Mouse (Mus musculus) spleen, postnatal 14 days (tissue): ENCODE data around the gene Prune2.

Experiments
- DNase-seq, 2 experiments: peaks; one replicate each; pipeline ENCODE4 v3.0.0; 2021 to 2022; ENCODE audit warnings: low spot score in 2 of 2

Gene Prune2

DNA sequence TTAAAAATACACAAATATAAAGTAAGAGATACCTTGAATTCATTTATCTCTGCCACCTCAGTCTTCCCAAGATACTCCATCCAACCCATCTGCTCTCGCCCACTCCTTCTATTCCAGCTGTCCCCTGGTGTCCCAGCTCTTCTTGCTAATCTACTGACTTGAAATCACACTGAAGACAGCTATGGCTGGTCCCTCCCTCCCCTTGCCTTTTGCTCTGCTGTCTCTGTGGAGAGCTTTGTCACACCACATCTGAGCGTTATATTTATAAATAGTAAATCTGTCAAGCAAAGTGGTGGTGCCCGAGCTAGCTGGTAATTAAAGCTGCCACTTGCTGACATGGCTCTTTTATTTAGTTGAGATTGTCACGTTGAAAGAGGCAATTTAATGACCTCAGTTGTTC lies 224.6 kb downstream of the Prune2 start:
- no peak for DNase-seq

GRCm38 (mm10) chr19:17194730-17195129 lies 238.8 kb downstream of the Prune2 start:
- no peak for DNase-seq

- no peak for DNase-seq
Measured at GRCm38 (mm10) chr19:17199059-17199458, 243.1 kb downstream of the Prune2 start.

DNA sequence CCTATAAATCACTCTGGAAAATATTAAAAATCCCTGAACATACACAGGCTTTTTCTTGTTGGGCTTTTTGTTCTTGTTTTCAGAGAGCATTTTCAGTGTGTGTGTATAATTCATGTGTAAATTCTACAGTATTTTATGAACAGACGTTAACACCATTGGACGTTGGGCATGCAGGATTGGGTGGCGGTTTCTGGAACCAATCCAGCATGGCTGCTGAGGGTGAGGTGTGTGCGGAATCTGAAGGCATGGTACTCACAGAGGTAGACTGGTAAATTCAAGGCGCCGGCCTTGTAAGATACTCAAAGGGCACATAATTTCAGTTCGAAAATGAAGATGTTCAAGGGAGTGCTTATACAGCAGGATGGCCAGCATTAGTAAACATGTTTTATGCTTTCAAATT lies 251.2 kb downstream of the Prune2 start:
- no peak for DNase-seq

DNA sequence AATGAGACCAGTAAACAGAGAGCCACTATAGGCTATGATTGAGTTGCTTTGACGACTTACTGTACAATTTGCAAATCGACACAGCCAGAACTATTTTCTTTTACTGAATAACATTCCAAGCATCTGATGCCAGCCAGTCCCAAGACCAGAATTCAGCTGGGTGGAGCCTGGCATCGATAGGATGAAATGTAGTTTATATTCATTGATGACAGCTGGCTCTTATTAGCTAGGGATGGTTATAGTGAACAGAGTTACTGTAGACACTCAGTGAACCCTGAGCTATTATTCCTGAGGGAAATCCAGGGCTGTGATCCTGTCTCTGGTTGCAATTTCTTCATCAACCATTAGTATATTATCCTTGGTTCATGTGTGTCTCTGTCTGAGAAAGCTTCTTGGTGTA lies 254.6 kb downstream of the Prune2 start:
- no peak for DNase-seq

DNA sequence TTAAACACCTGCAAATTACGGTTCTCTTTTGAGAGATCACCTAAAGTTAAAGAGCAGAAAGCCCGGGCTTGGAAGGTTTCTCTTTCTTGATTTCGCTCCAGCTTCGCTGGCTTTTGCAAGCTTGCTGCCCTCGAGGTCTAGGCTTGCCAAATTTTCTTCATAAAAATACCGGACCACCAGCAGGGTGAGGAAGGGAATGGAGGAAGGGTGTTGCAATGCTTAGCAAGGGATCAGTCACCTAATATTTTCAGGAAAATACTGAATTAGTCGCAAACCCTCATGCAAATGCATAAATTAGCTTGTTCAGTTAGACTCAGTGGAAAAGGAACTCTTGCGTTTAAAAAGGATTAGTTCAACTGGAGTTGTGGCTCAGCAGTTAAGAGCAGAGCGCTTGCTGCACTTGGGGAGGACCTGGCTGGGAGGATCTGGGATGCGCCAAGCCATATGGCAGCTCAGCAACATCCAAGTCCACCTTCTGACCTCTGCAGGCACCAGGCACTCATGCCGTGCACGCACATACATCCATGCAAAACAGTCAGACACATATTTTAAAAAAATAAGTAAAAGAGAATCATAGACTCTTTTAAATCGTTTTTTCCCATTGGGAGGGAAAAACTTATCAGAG lies 259.1 kb downstream of the Prune2 start:
- DNase-seq: no peak

DNA sequence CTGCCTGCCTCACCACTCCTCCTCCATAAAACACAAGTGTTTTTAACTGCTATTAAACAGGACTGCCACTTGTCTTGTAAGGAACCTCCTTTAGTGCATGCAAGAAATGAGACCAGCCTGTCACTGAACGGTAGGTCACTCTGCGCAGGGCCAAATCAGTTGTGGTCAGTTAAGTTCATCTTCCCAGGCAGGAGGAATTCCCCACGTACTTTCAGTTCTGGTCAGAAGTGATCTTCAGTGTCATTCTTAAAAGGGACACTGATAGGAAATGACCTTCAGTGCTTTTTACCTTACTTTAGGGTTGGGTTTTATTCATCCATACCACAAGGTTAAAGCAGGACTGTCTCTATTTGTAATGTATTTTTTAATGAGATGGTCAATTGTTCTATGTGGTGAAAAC lies 262.3 kb downstream of the Prune2 start:
- DNase-seq: no peak

- no peak for DNase-seq
Measured at GRCm38 (mm10) chr19:17223801-17224200, 267.9 kb downstream of the Prune2 start.

DNA sequence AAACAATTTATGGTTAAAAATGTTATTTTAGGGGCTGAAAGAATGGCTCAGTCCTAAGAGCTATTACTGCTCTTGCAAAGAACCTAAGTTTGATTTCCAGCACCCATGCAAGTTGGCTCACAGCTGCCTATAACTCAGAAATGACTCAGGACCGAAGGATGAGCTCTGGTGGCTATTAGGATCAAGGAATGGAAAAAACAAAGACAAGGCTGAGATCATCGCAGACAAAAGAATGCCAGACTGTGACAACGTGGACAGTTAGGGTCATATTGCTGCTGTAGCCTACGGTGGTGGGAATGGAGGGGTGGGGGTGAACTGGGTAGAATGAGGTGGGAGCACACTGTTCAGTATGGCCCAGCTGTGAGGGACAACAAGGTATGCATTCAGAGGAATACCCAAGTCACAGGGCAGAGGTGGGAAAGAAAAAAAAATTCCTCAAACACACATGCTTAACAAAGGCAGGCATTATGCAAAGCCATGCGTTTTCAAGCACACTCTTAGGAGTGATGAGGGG lies 269.7 kb downstream of the Prune2 start:
- DNase-seq: no peak

DNA sequence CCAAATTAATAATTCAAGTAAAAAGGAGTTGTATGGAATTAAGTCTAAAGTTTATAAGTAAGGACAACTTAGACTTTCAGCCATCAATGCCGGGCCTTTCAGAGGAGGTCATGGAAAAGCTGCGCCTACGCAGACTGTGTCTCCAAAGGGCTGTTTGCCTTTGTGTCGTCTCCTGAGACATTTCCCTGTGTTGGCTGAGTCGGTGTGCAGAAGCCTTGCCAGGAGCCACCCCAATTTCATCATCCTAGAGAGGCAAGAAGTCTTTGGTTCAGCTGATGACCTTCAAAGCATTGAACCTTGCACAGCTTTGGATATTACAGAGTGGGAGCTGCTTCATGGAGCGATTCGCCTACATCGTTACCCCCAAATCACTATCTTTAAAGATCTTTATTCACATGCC lies 270.2 kb downstream of the Prune2 start:
- no peak for DNase-seq

DNA sequence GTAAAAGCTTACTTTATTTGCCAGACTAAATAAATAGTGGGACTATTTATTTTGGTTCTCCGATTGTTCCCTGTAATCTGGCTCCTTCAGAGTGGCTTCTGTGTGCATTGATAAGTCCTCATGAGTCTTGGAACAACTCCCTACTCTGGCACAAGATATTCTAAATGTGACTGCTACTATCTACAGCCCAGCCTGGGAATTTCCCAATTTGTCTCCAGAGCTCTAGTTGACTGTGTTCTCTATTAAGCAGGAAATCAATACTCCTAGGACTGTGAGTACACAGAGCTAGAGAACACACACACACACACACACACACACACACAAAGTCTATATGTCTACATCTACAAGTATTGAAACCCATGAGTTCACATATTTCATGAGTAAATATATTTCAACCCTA lies 274.1 kb downstream of the Prune2 start:
- no peak for DNase-seq

DNA sequence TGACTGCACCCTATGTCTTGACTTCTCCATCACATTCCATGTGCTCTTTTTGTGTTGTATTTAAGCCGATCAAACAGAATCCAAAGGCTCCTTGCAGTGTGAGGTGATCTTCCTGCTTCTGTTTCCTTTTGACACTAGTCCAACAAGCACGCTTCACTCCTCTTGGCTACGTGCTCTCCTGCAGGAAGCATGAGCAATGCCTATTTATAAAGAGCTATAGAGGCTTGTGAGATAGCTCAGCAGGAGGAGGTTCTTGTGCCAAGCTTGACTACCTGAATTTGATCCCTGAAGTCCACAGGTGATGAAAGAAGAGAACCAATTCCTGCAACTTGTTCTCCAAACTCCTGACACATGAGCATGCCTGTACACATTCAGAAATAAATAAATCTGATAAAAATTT lies 282.6 kb downstream of the Prune2 start:
- DNase-seq: no peak

DNA sequence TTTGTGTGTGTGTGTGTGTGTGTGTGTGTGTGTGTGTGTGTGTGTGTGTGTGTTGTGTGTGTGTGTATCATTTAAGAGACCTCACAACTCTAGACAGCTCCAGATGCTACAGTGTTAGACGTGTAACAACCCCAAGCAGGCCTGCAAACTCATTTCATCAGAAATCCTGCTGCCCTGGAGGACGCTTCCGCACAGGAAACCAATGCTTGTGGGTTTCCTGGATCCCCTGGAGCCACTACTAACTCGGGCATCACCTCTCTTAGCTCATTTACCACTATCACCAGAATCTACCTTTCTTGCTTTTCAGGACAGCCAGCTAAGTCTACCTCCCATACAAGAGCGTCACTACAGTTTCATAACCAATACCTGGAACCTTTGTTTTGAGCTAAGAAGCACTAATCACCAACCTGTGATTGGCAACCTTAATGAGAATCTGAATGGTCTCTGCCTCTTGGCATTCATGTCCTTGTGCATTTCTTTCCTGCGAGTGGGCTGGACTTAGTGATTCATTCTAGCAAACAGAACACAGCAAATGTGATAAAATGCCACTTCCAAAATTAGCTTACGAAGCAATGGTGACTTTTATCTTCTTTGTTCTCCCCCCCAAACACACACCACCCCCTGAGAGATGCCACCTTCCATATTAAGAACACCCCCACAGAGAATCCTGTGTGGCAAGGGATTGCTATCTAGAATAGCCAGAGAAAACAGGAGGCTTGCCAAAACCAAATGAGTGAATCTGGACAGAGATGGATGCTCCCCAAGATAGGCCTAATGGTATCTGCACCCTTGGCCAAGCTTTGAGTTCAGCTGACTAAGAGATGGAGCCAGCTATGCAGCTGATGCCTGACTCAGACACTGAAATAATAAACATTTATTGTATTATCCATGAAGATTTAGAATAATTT lies 284.5 kb downstream of the Prune2 start:
- DNase-seq: no peak

DNA sequence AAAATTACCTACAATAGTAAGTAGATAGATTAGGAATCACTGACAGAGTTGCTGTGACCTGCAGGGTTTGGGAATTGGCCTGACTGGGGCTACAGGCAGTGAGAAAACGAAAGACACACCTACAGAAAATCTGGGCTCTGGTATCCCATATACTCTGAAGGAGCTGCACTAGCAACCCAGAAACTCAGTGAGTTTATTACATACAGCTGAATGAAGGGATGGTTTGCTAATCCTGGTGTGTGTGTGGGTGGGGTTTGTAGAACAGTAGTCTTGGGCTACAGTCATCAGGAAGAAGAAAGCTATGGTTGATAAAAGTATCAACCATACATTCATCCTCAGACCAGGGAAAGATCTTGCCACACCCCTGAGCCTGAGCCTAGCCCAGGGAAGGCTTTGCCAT lies 285.3 kb downstream of the Prune2 start:
- DNase-seq: no peak

- no peak for DNase-seq
Measured at GRCm38 (mm10) chr19:17242962-17243361, 287.0 kb downstream of the Prune2 start.

- no peak for DNase-seq
Measured at GRCm38 (mm10) chr19:17244544-17244943, 288.6 kb downstream of the Prune2 start.

DNA sequence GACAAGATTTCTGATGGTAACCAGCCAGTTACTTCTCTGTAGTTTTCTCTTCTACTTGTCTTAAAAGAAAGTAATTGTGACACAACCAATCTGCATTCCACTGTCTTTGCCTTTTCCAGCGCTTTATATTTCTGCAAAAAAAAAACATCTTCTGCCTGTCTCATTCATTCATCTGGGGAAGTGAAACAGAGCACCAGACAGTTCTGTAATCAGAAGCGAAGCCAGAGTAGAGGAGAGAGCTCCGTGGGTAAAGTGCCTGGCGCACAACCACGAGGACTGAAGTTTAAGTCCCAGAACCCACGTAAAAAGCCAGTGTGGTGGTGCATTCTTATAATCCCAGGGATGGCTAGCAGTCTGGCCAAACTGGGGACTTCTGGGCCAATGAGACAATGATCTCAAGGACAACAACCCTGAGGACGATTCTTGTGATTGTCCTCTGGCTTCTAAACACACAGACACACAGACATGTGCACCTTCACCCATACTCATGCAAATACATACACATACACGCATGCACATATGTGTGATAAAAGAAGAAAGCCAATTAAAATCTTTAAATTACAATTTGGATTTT lies 291.5 kb downstream of the Prune2 start:
- no peak for DNase-seq

DNA sequence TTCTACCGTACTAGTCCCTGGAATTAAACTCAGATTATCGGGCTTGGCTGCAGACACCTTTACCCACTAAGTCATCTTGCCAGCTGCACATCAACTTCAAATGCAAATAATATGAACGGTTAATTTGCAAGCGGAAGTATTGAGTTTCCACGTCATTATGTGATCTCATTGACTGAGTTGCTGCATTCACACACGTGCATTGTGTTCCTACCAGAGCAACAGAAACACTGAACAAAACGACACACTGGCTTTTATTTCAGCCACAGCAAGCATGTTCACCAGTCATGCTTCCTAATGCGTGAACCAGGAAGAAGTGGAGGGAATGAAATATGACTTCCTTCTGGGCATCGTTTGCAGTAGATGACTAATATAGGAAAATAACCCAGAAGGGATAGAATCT lies 293.8 kb downstream of the Prune2 start:
- DNase-seq: no peak

DNA sequence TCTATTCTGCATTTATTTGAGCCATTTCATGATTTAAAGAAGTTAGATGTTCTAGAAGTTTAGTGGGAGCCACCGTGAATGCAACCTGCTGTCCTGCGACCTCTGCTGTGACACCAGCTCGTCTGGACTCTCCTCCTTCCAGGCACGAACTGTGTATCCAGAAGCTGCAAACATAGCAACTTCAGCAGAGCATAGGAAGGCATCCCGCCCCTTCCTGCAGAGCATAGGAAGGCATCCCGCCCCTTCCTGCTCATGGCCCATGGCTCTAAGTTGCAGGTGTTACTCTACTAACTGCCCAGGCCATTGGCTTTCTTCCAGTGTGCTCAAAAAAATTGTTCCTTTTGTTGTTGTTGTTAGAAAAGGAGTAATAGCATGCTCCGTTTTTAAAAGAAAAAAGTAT lies 294.9 kb downstream of the Prune2 start:
- DNase-seq: no peak

DNA sequence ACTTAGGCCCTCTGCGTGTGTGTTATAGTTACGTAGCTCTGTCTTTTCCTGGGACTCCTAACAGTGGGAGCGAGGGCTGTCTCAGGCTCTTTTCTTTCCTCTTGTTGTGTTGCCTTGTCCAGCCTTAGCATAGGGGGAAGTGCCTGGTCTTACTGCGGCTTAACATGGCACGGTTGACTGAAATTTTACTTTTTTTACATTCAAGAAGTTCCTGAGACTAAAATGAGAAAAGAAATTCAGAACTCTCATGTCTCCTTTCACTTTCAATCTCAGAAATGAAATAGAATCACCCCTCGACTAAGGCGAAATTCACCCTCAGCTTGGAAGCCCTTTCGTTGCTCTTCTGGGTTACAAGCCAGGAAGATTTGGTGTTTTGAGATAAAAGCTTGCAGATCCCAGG lies 295.5 kb downstream of the Prune2 start:
- DNase-seq: no peak

DNA sequence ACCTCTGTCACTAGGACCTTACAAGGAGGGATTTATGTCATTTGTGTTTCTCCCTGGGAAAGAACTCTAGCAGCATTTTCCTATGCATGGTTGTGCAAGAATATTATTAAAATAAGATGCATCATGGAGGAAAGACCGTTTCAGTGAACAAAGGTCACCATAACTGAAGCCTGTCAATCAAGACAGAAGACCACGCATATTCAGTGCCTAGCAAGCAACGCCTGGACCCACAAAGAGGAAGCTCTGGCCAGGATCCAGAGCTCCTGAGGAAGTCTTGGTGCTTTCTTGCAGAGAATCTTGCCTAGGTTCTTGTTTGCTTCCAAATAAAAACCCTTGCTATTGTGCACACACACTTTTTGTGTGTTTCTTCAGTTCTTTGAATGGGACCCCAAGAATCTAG lies 296.9 kb downstream of the Prune2 start:
- DNase-seq: no peak

GRCm38 (mm10) chr19:17255511-17255910 lies 299.6 kb downstream of the Prune2 start:
- DNase-seq: no peak

- DNase-seq: peak in 1 of 2 experiments; percentile 16
Measured at GRCm38 (mm10) chr19:17256388-17256787, 300.5 kb downstream of the Prune2 start.
